Mouse (Mus musculus) spleen, postnatal 4 days (tissue): ENCODE measurements around the gene Dhx16.

ENCODE experiments used
- DNase-seq, 2 experiments: peaks; one replicate each; pipeline ENCODE4 v3.0.0; 2022; ENCODE audit warnings: low spot score in 2 of 2

Gene Dhx16

DNA sequence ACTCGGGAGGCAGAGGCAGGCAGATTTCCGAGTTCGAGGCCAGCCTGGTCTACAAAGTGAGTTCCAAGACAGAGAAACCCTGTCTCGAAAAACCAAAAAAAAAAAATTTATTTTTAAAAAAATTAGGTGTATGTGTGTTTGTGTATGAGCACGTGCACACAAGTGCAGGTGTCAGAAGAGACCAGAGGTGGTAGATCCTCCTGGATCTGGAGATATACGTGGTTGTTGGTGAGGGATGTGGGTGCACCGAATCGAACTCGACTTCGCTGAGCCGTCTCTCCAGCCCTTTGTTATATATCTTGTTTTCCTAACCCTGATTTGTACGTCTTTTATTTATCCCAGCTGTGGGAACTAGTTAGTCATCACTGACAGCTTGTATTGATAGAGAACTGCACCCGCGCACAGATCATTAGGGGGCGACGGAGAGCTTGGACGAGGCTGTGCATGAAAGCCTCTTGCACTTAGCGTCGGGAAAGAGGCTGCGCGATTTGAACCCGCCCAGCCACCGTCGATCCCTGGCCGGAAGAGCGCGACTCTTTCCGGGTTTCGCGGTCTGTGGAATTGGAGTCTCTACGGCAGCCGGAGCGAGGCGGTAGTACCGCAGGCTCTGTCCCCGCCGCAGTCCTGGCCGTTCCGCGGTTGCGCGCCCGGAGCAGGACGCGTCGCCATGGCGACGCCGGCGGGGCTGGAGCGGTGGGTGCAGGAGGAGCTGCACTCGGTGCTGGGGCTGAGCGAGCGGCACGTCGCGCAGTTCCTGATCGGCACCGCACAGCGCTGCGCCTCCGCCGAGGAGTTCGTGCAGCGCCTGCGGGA, at the start of gene Dhx16:
Gene Dhx16, plus strand, starts transcription at position 575 of the 813 bp plus-strand sequence.
- DNase-seq = peak; percentile 94 to 96

- no peak for DNase-seq
These were observed 47.0 kb upstream of the Dhx16 start for GRCm38 (mm10) chr17:35832400-35833238.

DNA sequence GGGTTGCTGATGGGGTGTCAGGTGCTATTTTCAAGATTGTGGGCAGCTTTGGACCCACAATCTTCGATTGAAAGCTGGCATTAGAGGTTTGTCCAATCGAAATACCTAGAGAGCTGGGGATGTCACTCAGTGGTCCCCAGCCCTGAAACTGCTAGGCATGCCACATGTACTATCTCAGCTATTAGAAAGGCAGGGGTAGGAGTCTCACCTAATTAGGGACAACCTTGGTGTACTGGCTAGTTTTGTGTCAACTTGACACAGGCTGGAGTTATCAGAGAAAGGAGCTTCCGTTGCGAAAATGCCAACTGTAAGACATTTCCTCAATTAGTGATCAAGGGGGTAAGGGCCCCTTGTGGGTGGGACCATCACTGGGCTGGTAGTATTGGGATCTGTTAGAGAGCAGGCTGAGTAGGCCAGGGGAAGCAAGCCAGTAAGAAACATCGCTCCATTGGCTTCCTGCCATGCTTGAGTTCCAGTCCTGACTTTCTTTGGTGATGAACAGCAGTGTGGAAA, 46.3 kb upstream of the Dhx16 start:
- peak in 1 of 2 experiments; percentile 68 for DNase-seq

DNA sequence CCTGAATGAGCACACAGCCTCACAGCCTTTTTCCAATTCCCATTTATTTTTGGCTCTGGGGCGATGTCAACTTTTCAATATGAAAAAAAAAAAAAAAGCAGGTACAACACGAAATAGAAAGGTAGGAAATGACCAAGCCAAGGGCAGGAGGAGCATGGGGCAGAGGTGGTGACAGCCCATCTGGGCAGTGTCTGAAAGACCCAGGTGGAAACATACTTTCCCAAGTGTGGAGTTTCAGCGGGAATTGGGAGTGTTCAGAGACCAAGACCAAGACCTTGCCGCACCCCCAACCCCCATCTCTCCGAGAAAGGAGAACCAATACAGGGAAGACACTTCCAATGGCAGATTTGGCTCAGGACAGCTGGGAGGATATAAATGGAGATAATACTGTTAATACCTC, 45.7 kb upstream of the Dhx16 start:
- DNase-seq = no peak

DNA sequence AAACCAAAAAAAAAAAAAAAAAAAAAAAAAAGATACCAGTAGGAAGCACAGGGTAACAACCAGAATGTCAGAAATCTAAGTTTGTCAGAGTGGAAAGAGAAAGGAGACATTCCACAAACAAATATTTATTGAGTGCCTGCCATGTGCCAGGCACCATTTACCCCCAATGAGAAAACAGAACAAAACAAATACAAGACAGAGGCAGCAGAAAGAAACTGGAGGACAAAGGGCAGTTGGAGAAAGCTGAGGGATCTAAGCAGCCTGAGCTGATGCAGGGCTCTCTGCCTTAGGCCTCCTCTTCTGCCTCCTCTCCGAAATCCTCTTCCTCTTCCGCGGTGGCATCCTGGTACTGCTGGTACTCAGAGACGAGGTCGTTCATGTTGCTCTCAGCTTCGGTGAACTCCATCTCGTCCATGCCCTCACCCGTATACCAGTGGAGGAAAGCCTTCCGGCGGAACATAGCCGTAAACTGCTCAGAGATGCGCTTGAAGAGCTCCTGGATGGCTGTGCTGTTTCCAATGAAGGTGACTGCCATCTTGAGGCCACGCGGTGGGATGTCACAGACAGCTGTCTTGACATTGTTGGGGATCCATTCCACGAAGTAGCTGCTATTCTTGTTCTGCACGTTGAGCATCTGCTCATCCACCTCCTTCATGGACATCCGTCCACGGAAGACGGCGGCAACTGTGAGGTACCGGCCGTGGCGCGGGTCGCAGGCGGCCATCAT, 44.8 kb upstream of the Dhx16 start:
- peak in 1 of 2 experiments; percentile 65 for DNase-seq

GRCm38 (mm10) chr17:35835424-35836140, 44.0 kb upstream of the Dhx16 start:
- peak in 1 of 2 experiments; percentile 67 for DNase-seq

DNA sequence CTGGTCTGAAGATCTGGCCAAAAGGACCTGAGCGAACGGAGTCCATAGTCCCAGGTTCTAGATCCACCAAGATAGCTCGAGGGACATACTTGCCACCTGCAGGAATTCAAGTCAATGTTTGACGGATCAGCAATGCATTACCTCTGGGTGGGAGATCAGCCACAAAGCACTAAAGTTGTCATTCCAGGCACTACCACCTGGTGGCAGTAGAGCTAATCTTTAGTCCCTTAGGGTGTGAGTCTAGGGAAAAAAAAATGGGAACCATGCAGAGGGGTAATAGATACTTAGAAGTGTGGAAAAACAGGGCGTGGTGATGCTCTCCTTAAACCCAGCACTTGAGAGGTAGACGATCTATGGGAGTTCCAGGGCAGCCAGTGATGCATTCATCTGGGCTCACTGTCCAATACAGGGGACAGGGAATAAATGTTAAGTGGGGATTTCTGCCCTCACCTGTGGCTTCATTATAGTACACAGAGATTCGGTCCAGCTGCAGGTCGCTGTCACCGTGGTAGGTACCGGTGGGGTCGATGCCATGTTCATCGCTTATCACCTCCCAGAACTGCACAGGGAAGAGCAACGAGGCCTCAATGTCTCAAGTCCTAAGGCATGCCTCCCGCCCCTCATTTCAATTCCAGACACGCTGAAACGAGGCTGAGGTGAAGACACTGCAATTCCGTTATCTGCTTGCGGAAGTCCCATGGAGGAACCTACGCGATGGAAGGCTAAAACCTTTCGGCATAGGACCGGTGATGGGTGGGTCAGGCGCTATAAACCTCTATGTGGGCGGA, 43.2 kb upstream of the Dhx16 start:
- peak; percentile 83 to 92 for DNase-seq

GRCm38 (mm10) chr17:35836991-35837422, 42.6 kb upstream of the Dhx16 start:
- DNase-seq = peak; percentile 90 to 93

GRCm38 (mm10) chr17:35837487-35837886, 42.1 kb upstream of the Dhx16 start:
- DNase-seq = peak; percentile 54 to 80

GRCm38 (mm10) chr17:35838122-35838544, 41.5 kb upstream of the Dhx16 start, which contains the start of gene Tubb5:
Gene Tubb5 (minus strand): TSS chr17:35838306.
- DNase-seq = peak; percentile 95 to 97

DNA sequence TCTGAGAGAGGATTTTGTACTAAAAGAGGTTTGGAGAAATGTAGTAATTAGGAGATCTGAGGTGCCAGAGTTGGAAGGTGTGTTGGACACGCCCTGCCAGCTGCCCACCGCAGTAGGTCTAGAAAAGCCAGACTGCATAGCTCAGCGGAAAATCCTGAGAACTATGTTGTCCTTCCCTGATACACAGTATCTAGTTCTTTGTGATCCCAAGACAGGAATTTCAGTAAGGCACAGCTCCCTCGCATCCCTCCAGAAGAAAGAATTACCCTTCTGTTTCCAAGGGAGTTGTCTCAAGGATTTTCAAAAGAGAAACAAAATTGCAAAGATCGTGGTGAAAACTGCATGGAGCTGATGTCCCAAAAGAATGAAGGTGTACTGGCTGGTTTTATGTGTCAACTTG, 41.0 kb upstream of the Dhx16 start:
- no peak for DNase-seq

- DNase-seq = peak in 1 of 2 experiments; percentile 61
These were observed 40.6 kb upstream of the Dhx16 start for GRCm38 (mm10) chr17:35839002-35839401.

DNA sequence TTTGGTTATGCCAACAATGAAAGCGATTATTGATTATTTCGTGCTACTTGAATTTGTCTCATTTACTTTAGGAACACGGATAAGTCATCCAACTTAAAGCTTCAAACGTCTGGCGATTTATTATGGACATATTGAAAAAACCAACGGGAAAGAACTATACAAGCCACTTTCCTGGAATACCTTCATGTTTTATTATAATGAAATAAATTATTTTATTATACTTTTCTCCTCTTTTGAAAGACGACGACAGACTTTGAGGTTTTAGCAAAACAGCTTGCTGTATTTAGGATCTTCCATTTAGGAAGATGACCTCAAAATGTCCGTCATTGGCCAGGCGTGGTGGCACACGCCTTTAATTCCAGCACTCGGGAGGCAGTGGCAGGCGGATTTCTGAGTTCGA, 39.1 kb upstream of the Dhx16 start:
- DNase-seq = no peak

GRCm38 (mm10) chr17:35841076-35841950, 38.3 kb upstream of the Dhx16 start, which contains the start of gene Mdc1:
Gene Mdc1 (plus strand): TSS chr17:35841515.
- peak; percentile 98 to 99 for DNase-seq

- DNase-seq = peak; percentile 48 to 70
These were observed 37.6 kb upstream of the Dhx16 start for GRCm38 (mm10) chr17:35842006-35842405.

- no peak for DNase-seq
These were observed 36.1 kb upstream of the Dhx16 start for GRCm38 (mm10) chr17:35843514-35843913.

- DNase-seq = no peak
These were observed 31.5 kb upstream of the Dhx16 start for GRCm38 (mm10) chr17:35848112-35848511.

- no peak for DNase-seq
These were observed 28.6 kb upstream of the Dhx16 start for GRCm38 (mm10) chr17:35850974-35851373.

GRCm38 (mm10) chr17:35859371-35859770, 20.2 kb upstream of the Dhx16 start:
- no peak for DNase-seq
